Mouse (Mus musculus): Measurements from ENCODE around the gene Ddx25. TPM values are rescaled to one million over a fixed set of nuclear protein-coding genes. Genes with fewer than 3 reads are reported as not detected.

Gene Ddx25
- total RNA-seq, 2 experiments from 2014 or later: not detected

- intact Hi-C loops (cut with DNase I): no loop called here
- H3K4me3 ChIP-seq: peak overlapping the region; percentile 34
- TF ChIP-seq CTCF (IDR thresholded peaks at IDR 0.05): no peak
Measured at GRCm38 (mm10) chr9:35508234-35508633, 50.1 kb downstream of the Ddx25 start.

GRCm38 (mm10) chr9:35502361-35503000 is 55.8 kb downstream of the Ddx25 start:
- intact Hi-C loops (cut with DNase I): no loop called here
- H3K4me3 ChIP-seq: no peak overlapping the region
- no peak overlapping the region for H3K27ac ChIP-seq
- TF ChIP-seq CTCF (IDR thresholded peaks at IDR 0.05): no peak
- DNase-seq: no peak

More at GRCm38 (mm10) chr9:35508234-35508633, 50.1 kb downstream of the Ddx25 start:
- H3K27ac ChIP-seq: peak overlapping the region; percentile 25
- DNase-seq: peak; percentile 84

GRCm38 (mm10) chr9:35499946-35500345 is 58.4 kb downstream of the Ddx25 start:
- DNase-seq: no peak
- H3K4me3 ChIP-seq: no peak overlapping the region
- no peak for TF ChIP-seq CTCF (IDR thresholded peaks at IDR 0.05)
- H3K27ac ChIP-seq: no peak overlapping the region
- intact Hi-C loops (cut with DNase I): no loop called here

GRCm38 (mm10) chr9:35495471-35495870 is 62.9 kb downstream of the Ddx25 start:
- TF ChIP-seq CTCF (IDR thresholded peaks at IDR 0.05): no peak
- Histone ChIP-seq H3K27ac (no peak overlapping the region), H3K4me3 (no peak overlapping the region)
- intact Hi-C loops (cut with DNase I): no loop called here
- DNase-seq: no peak

- intact Hi-C loops (cut with DNase I): no loop called here
- no peak for TF ChIP-seq CTCF (IDR thresholded peaks at IDR 0.05)
- H3K4me3 ChIP-seq: no peak overlapping the region
- H3K27ac ChIP-seq: no peak overlapping the region
- DNase-seq: no peak
Measured at GRCm38 (mm10) chr9:35494937-35495336, 63.4 kb downstream of the Ddx25 start.

- intact Hi-C loops (cut with DNase I): no loop called here
- DNase-seq: no peak
- TF ChIP-seq CTCF (IDR thresholded peaks at IDR 0.05): no peak
- Histone ChIP-seq H3K4me3 (no peak overlapping the region), H3K27ac (no peak overlapping the region)
Measured at GRCm38 (mm10) chr9:35493733-35494092, 64.6 kb downstream of the Ddx25 start.

- intact Hi-C loops (cut with DNase I): no loop called here
- DNase-seq: no peak
Measured at GRCm38 (mm10) chr9:35493033-35493732, 65.1 kb downstream of the Ddx25 start.

GRCm38 (mm10) chr9:35491109-35491866 is 67.0 kb downstream of the Ddx25 start:
- TF ChIP-seq CTCF (IDR thresholded peaks at IDR 0.05): no peak
- intact Hi-C loops (cut with DNase I): no loop called here

More at GRCm38 (mm10) chr9:35493033-35493732, 65.1 kb downstream of the Ddx25 start:
- no peak for TF ChIP-seq CTCF (IDR thresholded peaks at IDR 0.05)
- Histone ChIP-seq H3K4me3 (no peak overlapping the region), H3K27ac (no peak overlapping the region)

GRCm38 (mm10) chr9:35488496-35488895 is 69.8 kb downstream of the Ddx25 start:
- intact Hi-C loops (cut with DNase I): no loop called here
- Histone ChIP-seq H3K27ac (no peak overlapping the region), H3K4me3 (no peak overlapping the region)
- TF ChIP-seq CTCF (IDR thresholded peaks at IDR 0.05): no peak
- DNase-seq: no peak

More at GRCm38 (mm10) chr9:35491109-35491866, 67.0 kb downstream of the Ddx25 start:
- Histone ChIP-seq H3K27ac (peak overlapping the region; percentile 35), H3K4me3 (no peak overlapping the region)
- DNase-seq: no peak

Other genes with a start within 250 kb of the Ddx25 start
- gene Cdon, start 137.4 kb downstream of the Ddx25 start, total RNA-seq (2021): 10 to 100 TPM; 12.4 to 12.9 TPM
- not detected for gene Gm1113, start 40.3 kb downstream of the Ddx25 start, total RNA-seq (2021)
- gene Pus3, start 67 bp upstream of the Ddx25 start, total RNA-seq (2021): 1 to 10 TPM; 9.0 to 9.1 TPM
- gene Pate2, start 11.8 kb upstream of the Ddx25 start, total RNA-seq (2021): not detected
- 1 to 10 TPM; 1.2 to 1.3 TPM for gene Hyls1, start 11.9 kb upstream of the Ddx25 start, total RNA-seq (2021)
- gene Pate4, start 53.4 kb upstream of the Ddx25 start, total RNA-seq (2021): not detected
- not detected for gene Pate3, start 89.7 kb upstream of the Ddx25 start, total RNA-seq (2021)
- not detected for gene Pate1, start 128.9 kb upstream of the Ddx25 start, total RNA-seq (2021)
- gene Gm17677, start 182.5 kb upstream of the Ddx25 start, total RNA-seq (2021): not detected
- not detected for gene Gm17727, start 219.6 kb upstream of the Ddx25 start, total RNA-seq (2021)
- gene Gm27235, start 231.6 kb upstream of the Ddx25 start, total RNA-seq (2021): not detected
- gene D730048I06Rik, start 231.6 kb upstream of the Ddx25 start, total RNA-seq (2021): not detected

Measured in gastrocnemius, adult 2 months (tissue).